ENCODE assay signal across 23 mouse cellular contexts in genomic region chr5:80255046-80255445, GRCm38 (mm10).
DNase-seq lines count a peak whose midpoint lies in the region; ATAC-seq and TF ChIP-seq lines count a peak whose summit lies in the region.
"Had no signal": no experiment of that assay in that cellular context is flagged by ENCODE, and none has a peak within 500 bp of the region (broad histone marks: within the 10 kb centered on the region; RNA-seq: fewer than 3 reads in every experiment).

No protein-coding gene starts in this region.

- no peaks in the 10 kb centered on the region for H3K9me3 ChIP-seq in midbrain, postnatal 0 days (ENCODE audit: low read length)
- H3K9me3 ChIP-seq in midbrain, embryonic 11.5 days (ENCODE audit: control insufficient read depth, low read length): no peaks in the 10 kb centered on the region
- H3K9me3 ChIP-seq in forebrain, embryonic 14.5 days (replicated peaks; ENCODE audit: control insufficient read depth, low read length): no peaks in the 10 kb centered on the region
- H3K9me3 ChIP-seq: embryonic facial prominence, embryonic 13.5 days; hindbrain, embryonic 12.5 days; neural tube, embryonic 15.5 days; stomach, embryonic 15.5 days had no signal

- 47% methylated on average over 9 of the region's 9 CpGs for WGBS in midbrain, postnatal 0 days
- WGBS in midbrain, embryonic 11.5 days: 77% methylated on average over 9 of the region's 9 CpGs
- 24% methylated on average over 9 of the region's 9 CpGs for WGBS in forebrain, embryonic 14.5 days

- no peaks in the 10 kb centered on the region for H3K36me3 ChIP-seq in midbrain, postnatal 0 days (ENCODE audit: insufficient read depth, low read length)
- no peaks in the 10 kb centered on the region for H3K36me3 ChIP-seq in midbrain, embryonic 11.5 days (ENCODE audit: control insufficient read depth, insufficient read depth, low read length)
- H3K36me3 ChIP-seq in forebrain, embryonic 14.5 days (ENCODE audit: control insufficient read depth, insufficient read depth, low read length): no peaks in the 10 kb centered on the region
- H3K36me3 ChIP-seq: embryonic facial prominence, embryonic 13.5 days; hindbrain, embryonic 12.5 days; neural tube, embryonic 15.5 days; stomach, embryonic 15.5 days had no signal

- DNase-seq in frontal cortex, postnatal 25 days (ENCODE audit: low spot score in 2 of 2): no peak
- peak; percentile 4 for DNase-seq in midbrain, postnatal 0 days (ENCODE audit: low spot score)
- no peak for DNase-seq in midbrain, embryonic 11.5 days (ENCODE audit: low spot score, missing footprints)
- peak; percentile 69 for DNase-seq in forebrain, embryonic 14.5 days (ENCODE audit: low spot score)
- DNase-seq in retina, postnatal 7 days (ENCODE audit: low read depth, low spot score): peak; percentile 25
- no peak for DNase-seq in left cerebral cortex, postnatal 36 days (ENCODE audit: low spot score in 2 of 2)
- no peak for DNase-seq in kidney, adult 18-20 months
- DNase-seq: cerebellum, adult 18-20 months; cerebellum, postnatal 14 days; gastrocnemius, postnatal 25 days; kidney, adult 2 months; lung, postnatal 4 days; right cerebral cortex, postnatal 4 days; thymus, postnatal 25 days had no signal

- H3K27me3 ChIP-seq in midbrain, postnatal 0 days (ENCODE audit: insufficient read depth, low read length): no peaks in the 10 kb centered on the region
- H3K27me3 ChIP-seq in midbrain, embryonic 11.5 days (ENCODE audit: control insufficient read depth, insufficient read depth, low read length): no peaks in the 10 kb centered on the region
- H3K27me3 ChIP-seq in forebrain, embryonic 14.5 days (replicated peaks; ENCODE audit: control insufficient read depth, insufficient read depth, low read length): no peaks in the 10 kb centered on the region
- H3K27me3 ChIP-seq: embryonic facial prominence, embryonic 13.5 days; hindbrain, embryonic 12.5 days; neural tube, embryonic 15.5 days; Patski; stomach, embryonic 15.5 days had no signal

- intact Hi-C loops in left cerebral cortex, postnatal 36 days (cut with DNase I): no loop called here

- ATAC-seq in frontal cortex, adult (ENCODE audit: low TSS enrichment): 0 out of 2 replicates have a peak, but pooled peaks have one; percentile 50
- no peak for ATAC-seq in midbrain, postnatal 0 days (ENCODE audit: low FRiP score)
- ATAC-seq in midbrain, embryonic 11.5 days (ENCODE audit: low FRiP score): no peak
- ATAC-seq in forebrain, embryonic 14.5 days: peak; percentile 87
- ATAC-seq: CD4-positive, CD25-positive, alpha-beta regulatory T cell, adult 4 months; inflammation-experienced regulatory T-cells, adult 6 months; Patski had no signal

- no peak for TF ChIP-seq CTCF in midbrain, postnatal 0 days (IDR thresholded peaks at IDR 0.05)

- H3K27ac ChIP-seq in midbrain, postnatal 0 days (ENCODE audit: low read depth, low read length): no peak overlapping the region
- no peak overlapping the region for H3K27ac ChIP-seq in midbrain, embryonic 11.5 days (ENCODE audit: low read depth, low read length)
- H3K27ac ChIP-seq in forebrain, embryonic 14.5 days (ENCODE audit: low read depth, low read length): no peak overlapping the region
- H3K27ac ChIP-seq: embryonic facial prominence, embryonic 13.5 days; hindbrain, embryonic 12.5 days; kidney, postnatal 0 days; neural tube, embryonic 15.5 days; stomach, embryonic 15.5 days had no signal

- no peak overlapping the region for H3K4me3 ChIP-seq in midbrain, postnatal 0 days (ENCODE audit: low read depth, low read length)
- H3K4me3 ChIP-seq in midbrain, embryonic 11.5 days (ENCODE audit: low read depth, low read length): no peak overlapping the region
- no peak overlapping the region for H3K4me3 ChIP-seq in forebrain, embryonic 14.5 days (ENCODE audit: low read depth, low read length)
- H3K4me3 ChIP-seq: embryonic facial prominence, embryonic 13.5 days; hindbrain, embryonic 12.5 days; neural tube, embryonic 15.5 days; stomach, embryonic 15.5 days had no signal

- H3K4me1 ChIP-seq in midbrain, postnatal 0 days (ENCODE audit: insufficient read depth, low read length): no peaks in the 10 kb centered on the region
- no peaks in the 10 kb centered on the region for H3K4me1 ChIP-seq in midbrain, embryonic 11.5 days (ENCODE audit: control insufficient read depth, insufficient read depth, low read length)
- H3K4me1 ChIP-seq in forebrain, embryonic 14.5 days (ENCODE audit: control insufficient read depth, insufficient read depth, low read length): no peaks in the 10 kb centered on the region; the same call in 1 of the 2 replicates
- H3K4me1 ChIP-seq: embryonic facial prominence, embryonic 13.5 days; hindbrain, embryonic 12.5 days; neural tube, embryonic 15.5 days; stomach, embryonic 15.5 days had no signal

- H3K4me2 ChIP-seq in midbrain, postnatal 0 days (ENCODE audit: low read depth, low read length, poor library complexity, severe bottlenecking): no peak overlapping the region
- no peak overlapping the region for H3K4me2 ChIP-seq in midbrain, embryonic 11.5 days
- H3K4me2 ChIP-seq in forebrain, embryonic 14.5 days (ENCODE audit: low read length): no peak overlapping the region
- H3K4me2 ChIP-seq: embryonic facial prominence, embryonic 13.5 days; hindbrain, embryonic 12.5 days; neural tube, embryonic 15.5 days; stomach, embryonic 15.5 days had no signal

- H3K9ac ChIP-seq in midbrain, postnatal 0 days (replicated peaks; ENCODE audit: low read length, poor library complexity, severe bottlenecking): no peak overlapping the region
- H3K9ac ChIP-seq in midbrain, embryonic 11.5 days (ENCODE audit: low read length): no peak overlapping the region
- H3K9ac ChIP-seq in forebrain, embryonic 14.5 days (ENCODE audit: low read length): no peak overlapping the region
- H3K9ac ChIP-seq: embryonic facial prominence, embryonic 13.5 days; hindbrain, embryonic 12.5 days; neural tube, embryonic 15.5 days; stomach, embryonic 15.5 days had no signal

Comparison
In these comparisons a context has a peak if more than half of its experiments do, and no peak if none do; other contexts are left out.
1. DNase-seq: peak in midbrain, postnatal 0 days (single experiment), forebrain, embryonic 14.5 days (single experiment) and retina, postnatal 7 days (single experiment); none in frontal cortex, postnatal 25 days (0 of 2), midbrain, embryonic 11.5 days (single experiment), left cerebral cortex, postnatal 36 days (0 of 2) and kidney, adult 18-20 months (single experiment).
2. ATAC-seq: peak in frontal cortex, adult (single experiment) and forebrain, embryonic 14.5 days (single experiment); none in midbrain, postnatal 0 days (single experiment) and midbrain, embryonic 11.5 days (single experiment).